Comparison of ENCODE assay signal across 8 mouse cellular contexts in the genomic region with DNA sequence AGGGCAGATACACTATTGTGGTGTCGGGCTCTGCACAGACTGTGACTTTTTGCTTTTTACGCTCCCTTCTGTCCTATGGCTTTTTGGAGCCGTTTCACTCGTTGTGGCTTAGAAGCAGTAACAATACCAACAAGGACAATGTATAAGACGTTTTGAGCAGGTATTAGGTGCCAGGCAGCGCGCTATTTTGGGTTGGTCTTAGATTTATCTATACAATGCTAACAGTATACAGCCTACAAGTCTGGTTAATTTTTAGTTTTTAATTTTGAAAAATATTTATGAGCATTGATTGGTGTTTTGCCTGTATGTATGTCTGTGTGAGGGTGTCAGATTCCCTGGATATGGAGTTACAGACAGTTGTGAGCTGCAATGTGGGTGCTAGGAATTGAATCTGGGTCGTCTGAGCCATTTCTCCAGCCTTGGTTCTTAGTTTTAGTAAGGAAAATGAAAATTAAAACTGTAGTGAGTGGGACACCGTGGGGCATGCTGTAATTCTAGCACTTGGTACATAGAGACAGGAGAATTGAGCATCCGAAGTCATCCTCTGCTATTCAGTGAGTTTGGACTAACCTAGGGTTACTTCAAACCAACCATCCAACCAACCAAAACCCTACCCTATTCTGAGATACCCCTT. TPM values are rescaled to one million over a fixed set of nuclear protein-coding genes. Genes with fewer than 3 reads are reported as not detected.
A peak's percentile ranks its signal among the peaks of the same experiment; 100 is the strongest.
DNase-seq lines count a peak whose midpoint lies in the region; ATAC-seq and TF ChIP-seq lines count a peak whose summit lies in the region.

No protein-coding gene starts in this region.

- peak overlapping the region; percentile 93 for H3K4me2 ChIP-seq in hindbrain, postnatal 0 days (ENCODE audit: low read depth, low read length)

- peak overlapping the region; percentile 52 for H3K9ac ChIP-seq in hindbrain, postnatal 0 days (replicated peaks; ENCODE audit: low read length)

- H3K27ac ChIP-seq in layer of hippocampus, adult 2 months = peak overlapping the region; percentile 91
- H3K27ac ChIP-seq in embryonic facial prominence, embryonic 10.5 days (replicated peaks) = peak overlapping the region; percentile 36; the same call in 1 of the 2 replicates
- H3K27ac ChIP-seq in hindbrain, postnatal 0 days = peak overlapping the region; percentile 67

- DNase-seq in layer of hippocampus, adult 2 months (ENCODE audit: low spot score in 2 of 2) = no peak
- no peak for DNase-seq in layer of hippocampus, postnatal 14 days (ENCODE audit: low spot score in 2 of 2)
- DNase-seq in embryonic facial prominence, embryonic 10.5 days (ENCODE audit: low spot score) = no peak
- DNase-seq in hindbrain, postnatal 0 days (ENCODE audit: low spot score) = no peak
- peak; percentile 21 for DNase-seq in naive thymus-derived CD4-positive, alpha-beta T cell, adult 2 months (ENCODE audit: low read depth)
- no peak for DNase-seq in thymus, postnatal 10 days (ENCODE audit: low spot score in 2 of 2)
- no peak for DNase-seq in thymus, adult 18-20 months
- no peak for DNase-seq in natural killer cell, adult 2 months (ENCODE audit: low spot score in 2 of 2)

- 14% methylated on average over 10 of the region's 10 CpGs for WGBS in embryonic facial prominence, embryonic 10.5 days
- WGBS in hindbrain, postnatal 0 days = 13% methylated on average over 10 of the region's 10 CpGs

- H3K4me1 ChIP-seq in embryonic facial prominence, embryonic 10.5 days = peaks cover 17% of the 10 kb centered on the region
- peaks cover 7% of the 10 kb centered on the region for H3K4me1 ChIP-seq in hindbrain, postnatal 0 days (ENCODE audit: insufficient read depth, low read length)

- no peak for TF ChIP-seq CTCF in layer of hippocampus, adult 2 months (conservative IDR thresholded peaks at IDR 0.05)
- TF ChIP-seq CTCF in hindbrain, postnatal 0 days (IDR thresholded peaks at IDR 0.05; ENCODE audit: low read depth) = no peak

- ATAC-seq in hindbrain, postnatal 0 days = no peak

- peaks cover 15% of the 10 kb centered on the region for H3K36me3 ChIP-seq in embryonic facial prominence, embryonic 10.5 days (replicated peaks)
- H3K36me3 ChIP-seq in hindbrain, postnatal 0 days (ENCODE audit: insufficient read depth, low read length) = peaks cover 8% of the 10 kb centered on the region; the same call in 1 of the 2 replicates

- no peaks in the 10 kb centered on the region for H3K9me3 ChIP-seq in embryonic facial prominence, embryonic 10.5 days
- H3K9me3 ChIP-seq in hindbrain, postnatal 0 days (ENCODE audit: low read length) = no peaks in the 10 kb centered on the region

- peak overlapping the region; percentile 99 for H3K4me3 ChIP-seq in layer of hippocampus, adult 2 months
- H3K4me3 ChIP-seq in embryonic facial prominence, embryonic 10.5 days = peak overlapping the region; percentile 93
- H3K4me3 ChIP-seq in hindbrain, postnatal 0 days (ENCODE audit: low read length) = peak overlapping the region; percentile 60

- no peaks in the 10 kb centered on the region for H3K27me3 ChIP-seq in embryonic facial prominence, embryonic 10.5 days (replicated peaks; ENCODE audit: low read depth, poor library complexity, severe bottlenecking)
- no peaks in the 10 kb centered on the region for H3K27me3 ChIP-seq in hindbrain, postnatal 0 days (ENCODE audit: insufficient read depth, low read length)

RNA-seq across cellular contexts. Expression of a gene that starts 0.6 kb away (rescaled TPM):
- 10 to 100 TPM; 73.0 to 75.2 TPM for total RNA-seq in layer of hippocampus, adult 2 months (2021)
- 10 to 100 TPM; 90.6 to 91.6 TPM for total RNA-seq in layer of hippocampus, postnatal 14 days (2021)
- polyA plus RNA-seq in embryonic facial prominence, embryonic 10.5 days (2016; fragmentation: Nextera tagmentation; extraction: Ambion mirVana) = 23.2 and 23.7 TPM in 2 replicates
- total RNA-seq in hindbrain, postnatal 0 days (2014; rRNA removed) = 42.9 and 44.5 TPM in 2 replicates
- 23.8 and 24.8 TPM in 2 replicates for polyA plus RNA-seq in hindbrain, postnatal 0 days (2015; fragmentation: Nextera tagmentation; extraction: Ambion mirVana)

RNA-seq across cellular contexts. Expression of a gene that starts 14.3 kb away (rescaled TPM):
- not detected for total RNA-seq in layer of hippocampus, adult 2 months (2021)
- total RNA-seq in layer of hippocampus, postnatal 14 days (2021) = not detected
- not detected in 2 replicates for polyA plus RNA-seq in embryonic facial prominence, embryonic 10.5 days (2016; fragmentation: Nextera tagmentation; extraction: Ambion mirVana)
- total RNA-seq in hindbrain, postnatal 0 days (2014; rRNA removed) = not detected in 2 replicates
- not detected in 2 replicates for polyA plus RNA-seq in hindbrain, postnatal 0 days (2015; fragmentation: Nextera tagmentation; extraction: Ambion mirVana)

RNA-seq across cellular contexts. Expression of a gene that starts 15.6 kb away (rescaled TPM):
- not detected for total RNA-seq in layer of hippocampus, adult 2 months (2021)
- not detected for total RNA-seq in layer of hippocampus, postnatal 14 days (2021)
- not detected in 2 replicates for polyA plus RNA-seq in embryonic facial prominence, embryonic 10.5 days (2016; fragmentation: Nextera tagmentation; extraction: Ambion mirVana)
- total RNA-seq in hindbrain, postnatal 0 days (2014; rRNA removed) = not detected in 2 replicates
- 0.09 TPM in 1 of 2 replicates, not detected in the other for polyA plus RNA-seq in hindbrain, postnatal 0 days (2015; fragmentation: Nextera tagmentation; extraction: Ambion mirVana)

RNA-seq across cellular contexts. Expression of a gene that starts 43.5 kb away (rescaled TPM):
- not detected for total RNA-seq in layer of hippocampus, adult 2 months (2021)
- not detected for total RNA-seq in layer of hippocampus, postnatal 14 days (2021)
- polyA plus RNA-seq in embryonic facial prominence, embryonic 10.5 days (2016; fragmentation: Nextera tagmentation; extraction: Ambion mirVana) = not detected in 2 replicates
- not detected in 2 replicates for total RNA-seq in hindbrain, postnatal 0 days (2014; rRNA removed)
- 0.16 and 0.20 TPM in 2 replicates for polyA plus RNA-seq in hindbrain, postnatal 0 days (2015; fragmentation: Nextera tagmentation; extraction: Ambion mirVana)

RNA-seq across cellular contexts. Expression of a gene that starts 45.4 kb away (rescaled TPM):
- 100 to 1,000 TPM; 309 to 349 TPM for total RNA-seq in layer of hippocampus, adult 2 months (2021)
- total RNA-seq in layer of hippocampus, postnatal 14 days (2021) = 100 to 1,000 TPM; 394 to 409 TPM
- 499 and 516 TPM in 2 replicates for polyA plus RNA-seq in embryonic facial prominence, embryonic 10.5 days (2016; fragmentation: Nextera tagmentation; extraction: Ambion mirVana)
- total RNA-seq in hindbrain, postnatal 0 days (2014; rRNA removed) = 217 and 223 TPM in 2 replicates
- polyA plus RNA-seq in hindbrain, postnatal 0 days (2015; fragmentation: Nextera tagmentation; extraction: Ambion mirVana) = 1,057 and 1,065 TPM in 2 replicates

Comparison
In these comparisons a context has a peak if more than half of its experiments do, and no peak if none do; other contexts are left out.
1. H3K27ac ChIP-seq: peak in every context shown above with its lines; median percentile 91 in layer of hippocampus, adult 2 months; 67 in hindbrain, postnatal 0 days; 36 in embryonic facial prominence, embryonic 10.5 days.